Mouse (Mus musculus) skeletal muscle tissue, adult 2 months (tissue): ENCODE data around the gene Cyfip1.

Experiments used
- DNase-seq: peaks from one replicate; pipeline ENCODE4 v3.0.0-alpha.2; 2012; ENCODE audit warnings: low read depth, low spot score

The Cyfip1 gene

GRCm38 (mm10) chr7:55841445-55841844 is at the start of gene Cyfip1:
Gene Cyfip1 (plus strand): TSS chr7:55841745.
- DNase-seq: no peak

GRCm38 (mm10) chr7:55792280-55792679 is 49.3 kb upstream of the Cyfip1 start:
- DNase-seq: no peak

- DNase-seq: no peak
Measured at GRCm38 (mm10) chr7:55793236-55793951, 48.2 kb upstream of the Cyfip1 start.

- peak; percentile 97 for DNase-seq
Measured at GRCm38 (mm10) chr7:55793952-55794603, 47.5 kb upstream of the Cyfip1 start, which contains the start of gene Tubgcp5. Gene Tubgcp5 (plus strand): TSS chr7:55794154.

GRCm38 (mm10) chr7:55799981-55800380 is 41.6 kb upstream of the Cyfip1 start:
- no peak for DNase-seq

- DNase-seq: no peak
Measured at GRCm38 (mm10) chr7:55809967-55810366, 31.6 kb upstream of the Cyfip1 start.

- no peak for DNase-seq
Measured at GRCm38 (mm10) chr7:55824468-55824867, 17.1 kb upstream of the Cyfip1 start.

GRCm38 (mm10) chr7:55827551-55827950 is 14.0 kb upstream of the Cyfip1 start:
- no peak for DNase-seq

- DNase-seq: no peak
Measured at GRCm38 (mm10) chr7:55836877-55837276, 4.7 kb upstream of the Cyfip1 start.

- DNase-seq: peak; percentile 75
Measured at GRCm38 (mm10) chr7:55841977-55842503, 495 bp downstream of the Cyfip1 start.

GRCm38 (mm10) chr7:55842504-55843152 is 1.1 kb downstream of the Cyfip1 start:
- no peak for DNase-seq

GRCm38 (mm10) chr7:55846606-55847312 is 5.2 kb downstream of the Cyfip1 start:
- no peak for DNase-seq

GRCm38 (mm10) chr7:55849948-55850571 is 8.5 kb downstream of the Cyfip1 start:
- no peak for DNase-seq

GRCm38 (mm10) chr7:55852787-55853186 is 11.2 kb downstream of the Cyfip1 start:
- peak; percentile 28 for DNase-seq

GRCm38 (mm10) chr7:55855597-55855996 is 14.1 kb downstream of the Cyfip1 start:
- no peak for DNase-seq

GRCm38 (mm10) chr7:55856741-55857140 is 15.2 kb downstream of the Cyfip1 start:
- no peak for DNase-seq

GRCm38 (mm10) chr7:55857729-55858128 is 16.2 kb downstream of the Cyfip1 start:
- DNase-seq: no peak

- DNase-seq: no peak
Measured at GRCm38 (mm10) chr7:55858836-55859517, 17.4 kb downstream of the Cyfip1 start.

GRCm38 (mm10) chr7:55859518-55859872 is 17.9 kb downstream of the Cyfip1 start:
- no peak for DNase-seq

- DNase-seq: no peak
Measured at GRCm38 (mm10) chr7:55859956-55860355, 18.4 kb downstream of the Cyfip1 start.

GRCm38 (mm10) chr7:55861175-55861574 is 19.6 kb downstream of the Cyfip1 start:
- no peak for DNase-seq
